Mouse (Mus musculus): Measurements from ENCODE around the gene Daglb. TPM values are rescaled to one million over a fixed set of nuclear protein-coding genes. Genes with fewer than 3 reads are reported as not detected.
A peak's percentile ranks its signal among the peaks of the same experiment; 100 is the strongest.

Gene Daglb
- polyA plus RNA-seq (2015; fragmentation: Nextera tagmentation; extraction: Ambion mirVana): 22.6 and 23.3 TPM in 2 replicates

DNA sequence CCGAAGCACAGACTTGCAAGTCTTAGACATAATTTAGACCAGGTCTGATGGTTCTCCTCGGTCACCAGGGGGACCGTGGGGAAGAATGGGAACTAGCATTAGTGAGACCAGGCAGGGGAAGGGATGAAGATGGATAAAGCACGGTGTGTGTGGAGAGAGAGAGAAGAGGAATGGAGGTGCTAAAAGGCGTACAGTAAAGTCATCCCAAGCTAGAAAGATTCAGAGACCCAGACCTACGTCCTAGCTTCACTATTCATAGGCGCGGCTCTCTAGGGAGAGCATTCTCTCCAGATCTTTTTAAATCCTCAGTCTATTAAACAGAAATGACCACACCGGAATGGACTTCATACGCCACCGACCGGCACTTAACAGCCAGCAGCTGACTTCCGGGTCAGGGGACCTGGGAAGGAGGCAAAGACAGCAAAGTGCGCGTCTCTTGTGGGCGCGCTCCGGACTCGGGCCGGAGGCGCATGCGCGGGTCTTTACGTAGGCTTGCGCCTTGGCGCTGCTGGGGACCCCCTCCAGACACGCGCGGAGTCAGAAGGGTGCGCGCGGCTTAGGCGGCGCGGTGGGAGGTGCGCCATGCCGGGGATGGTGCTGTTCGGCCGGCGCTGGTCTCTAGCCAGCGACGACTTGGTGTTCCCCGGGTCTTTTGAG is at the start of gene Daglb:
Gene Daglb (plus strand): TSS at position 485 of the 657 bp plus-strand sequence.
- Histone ChIP-seq H3K27me3 (replicated peaks) (no peaks in the 10 kb centered on the region), H3K9ac (peak within 1 kb of the TSS; percentile 82), H3K4me3 (peak within 1 kb of the TSS; percentile 93), H3K9me3 (no peaks in the 10 kb centered on the region), H3K4me2 (peak within 1 kb of the TSS; percentile 84), H3K36me3 (replicated peaks) (peaks cover 4% of the 10 kb centered on the region; the same call in 1 of the 2 replicates), H3K4me1 (peaks cover 17% of the 10 kb centered on the region), H3K27ac (peak within 1 kb of the TSS; percentile 82)
- peak; percentile 97 for ATAC-seq (replicated peaks)
- 2% methylated on average over 43 of the region's 43 CpGs for WGBS

DNA sequence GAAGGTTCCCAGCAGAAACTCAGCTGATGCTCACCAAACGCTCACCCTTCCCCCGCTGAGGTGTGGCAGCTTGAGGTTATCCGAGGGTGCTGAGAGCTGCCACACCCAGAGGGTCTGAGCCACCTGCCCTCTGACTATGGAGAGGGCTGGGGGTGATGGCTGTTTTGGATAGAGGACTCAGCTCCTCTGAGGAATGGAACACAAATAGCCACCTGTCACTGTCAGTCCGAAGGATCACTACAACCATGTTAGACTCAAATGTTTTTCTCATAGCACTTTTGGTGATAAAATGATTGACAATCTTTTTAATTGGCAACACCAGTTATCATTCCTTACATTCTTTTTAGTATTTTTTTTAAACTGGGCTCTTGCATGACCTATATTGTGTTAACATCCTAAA is 42.9 kb upstream of the Daglb start:
- no peaks in the 10 kb centered on the region for H3K27me3 ChIP-seq (replicated peaks)
- H3K9ac ChIP-seq: no peak overlapping the region
- no peak overlapping the region for H3K4me3 ChIP-seq
- no peak for ATAC-seq (replicated peaks)
- no peak overlapping the region for H3K4me2 ChIP-seq
- no peaks in the 10 kb centered on the region for H3K9me3 ChIP-seq
- 86% methylated on average over 4 of the region's 4 CpGs for WGBS
- H3K27ac ChIP-seq: no peak overlapping the region
- peaks cover 48% of the 10 kb centered on the region for H3K36me3 ChIP-seq (replicated peaks)
- no peaks in the 10 kb centered on the region for H3K4me1 ChIP-seq

DNA sequence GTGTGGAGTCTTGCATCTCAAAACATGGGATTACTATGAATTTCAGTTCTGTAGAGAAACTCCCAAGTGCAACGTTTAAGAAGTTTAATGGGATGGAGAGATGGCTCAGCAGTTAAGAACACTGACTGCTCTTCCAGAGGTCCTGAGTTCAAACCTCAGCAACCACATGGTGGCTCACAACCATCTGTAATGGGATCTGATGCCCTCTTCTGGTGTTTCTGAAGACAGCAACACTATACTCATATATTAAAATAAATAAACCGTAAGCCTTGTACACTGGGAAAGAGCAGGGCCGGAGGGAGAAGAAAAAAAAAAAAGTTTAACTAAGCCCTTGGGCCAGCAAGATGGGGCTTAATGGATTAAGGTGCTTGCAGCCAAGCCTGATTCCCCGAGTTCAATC is 41.4 kb upstream of the Daglb start:
- no peak overlapping the region for H3K4me3 ChIP-seq
- H3K4me2 ChIP-seq: no peak overlapping the region
- ATAC-seq (replicated peaks): no peak
- H3K27ac ChIP-seq: no peak overlapping the region
- WGBS: 91% methylated on average over 4 of the region's 4 CpGs
- H3K4me1 ChIP-seq: no peaks in the 10 kb centered on the region
- H3K9me3 ChIP-seq: no peaks in the 10 kb centered on the region
- H3K27me3 ChIP-seq (replicated peaks): no peaks in the 10 kb centered on the region
- H3K36me3 ChIP-seq (replicated peaks): peaks cover 36% of the 10 kb centered on the region
- no peak overlapping the region for H3K9ac ChIP-seq

DNA sequence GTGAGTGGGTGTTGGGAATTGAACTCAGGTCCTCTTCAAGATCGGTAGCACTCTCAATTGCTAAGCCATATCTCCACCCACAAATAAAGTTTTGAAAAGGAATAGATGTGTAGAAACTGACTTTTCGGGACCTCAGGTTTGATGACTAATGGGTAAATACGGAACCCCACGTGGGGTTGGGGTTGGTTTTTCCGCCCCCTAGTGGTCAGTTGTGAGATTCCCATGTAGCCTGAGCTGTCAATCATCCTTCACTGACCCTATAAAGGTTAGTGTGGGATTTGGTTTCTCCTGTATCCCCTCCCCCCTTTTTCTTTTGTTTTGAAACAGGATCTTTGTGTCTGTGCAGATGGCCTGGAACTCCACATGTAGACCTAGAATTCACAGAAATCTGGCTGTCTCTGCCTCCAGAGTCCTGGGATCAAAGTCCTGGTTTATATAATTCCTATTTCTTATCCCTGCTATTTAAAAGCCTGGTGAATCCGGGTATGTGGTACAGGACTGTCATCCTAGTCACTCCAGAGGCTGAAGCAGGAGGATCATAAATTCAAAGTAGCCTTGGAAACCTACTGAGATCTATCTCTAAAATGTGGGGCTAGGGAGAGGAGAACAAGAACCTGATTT is 40.4 kb upstream of the Daglb start:
- WGBS: 28% methylated on average over 6 of the region's 6 CpGs
- H3K27me3 ChIP-seq (replicated peaks): no peaks in the 10 kb centered on the region
- no peak overlapping the region for H3K4me2 ChIP-seq
- no peak for ATAC-seq (replicated peaks)
- H3K36me3 ChIP-seq (replicated peaks): peaks cover 26% of the 10 kb centered on the region
- H3K4me3 ChIP-seq: no peak overlapping the region
- no peaks in the 10 kb centered on the region for H3K4me1 ChIP-seq
- no peaks in the 10 kb centered on the region for H3K9me3 ChIP-seq
- H3K9ac ChIP-seq: no peak overlapping the region
- no peak overlapping the region for H3K27ac ChIP-seq

DNA sequence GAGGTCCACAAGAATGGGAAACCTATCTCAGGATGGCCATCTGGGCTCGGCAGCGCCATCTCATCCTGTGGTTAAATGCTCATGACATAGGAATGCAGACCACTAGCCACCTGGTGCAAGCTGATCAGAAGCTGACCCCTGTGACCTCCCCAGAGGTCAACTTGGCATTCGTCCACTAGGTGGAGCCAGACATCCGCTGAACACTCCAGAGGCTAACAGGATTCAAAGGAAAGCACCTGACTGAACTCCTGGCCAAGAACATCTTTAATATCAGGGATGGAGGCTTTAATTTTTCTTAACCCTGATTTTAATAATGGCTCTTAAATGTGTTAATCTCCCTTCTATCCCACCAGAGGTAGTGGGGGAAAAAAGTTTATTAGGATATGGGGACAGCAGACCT is 30.0 kb upstream of the Daglb start:
- no peak for ATAC-seq (replicated peaks)
- Histone ChIP-seq H3K4me1 (no peaks in the 10 kb centered on the region), H3K36me3 (replicated peaks) (no peaks in the 10 kb centered on the region), H3K4me2 (no peak overlapping the region), H3K27me3 (replicated peaks) (no peaks in the 10 kb centered on the region), H3K9me3 (no peaks in the 10 kb centered on the region), H3K27ac (no peak overlapping the region), H3K4me3 (no peak overlapping the region), H3K9ac (no peak overlapping the region)
- 3% methylated on average over 4 of the region's 4 CpGs for WGBS

DNA sequence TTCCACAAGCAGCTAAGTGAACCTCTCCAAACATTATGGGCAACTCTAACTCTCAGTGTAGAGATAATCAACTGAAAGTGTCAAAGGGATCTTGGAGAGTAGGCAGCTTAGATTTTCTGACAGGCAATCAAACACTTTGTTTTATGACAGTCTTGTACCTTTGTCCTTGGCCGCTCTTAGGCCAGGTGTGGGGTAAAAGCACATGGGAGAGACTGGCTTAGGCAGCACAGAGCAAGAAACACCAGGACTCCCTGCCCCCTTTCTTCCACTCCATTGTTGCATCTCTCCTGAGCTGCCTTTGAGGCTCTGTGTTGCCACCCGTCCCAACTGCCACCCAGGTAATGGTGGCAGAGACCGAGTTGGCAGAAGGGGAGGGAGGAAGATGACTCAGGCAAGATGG is 23.1 kb upstream of the Daglb start:
- Histone ChIP-seq H3K27ac (no peak overlapping the region), H3K9me3 (no peaks in the 10 kb centered on the region), H3K4me3 (no peak overlapping the region), H3K9ac (no peak overlapping the region), H3K36me3 (replicated peaks) (no peaks in the 10 kb centered on the region), H3K4me2 (no peak overlapping the region), H3K27me3 (replicated peaks) (no peaks in the 10 kb centered on the region), H3K4me1 (no peaks in the 10 kb centered on the region)
- 78% methylated on average over 3 of the region's 3 CpGs for WGBS
- no peak for ATAC-seq (replicated peaks)

DNA sequence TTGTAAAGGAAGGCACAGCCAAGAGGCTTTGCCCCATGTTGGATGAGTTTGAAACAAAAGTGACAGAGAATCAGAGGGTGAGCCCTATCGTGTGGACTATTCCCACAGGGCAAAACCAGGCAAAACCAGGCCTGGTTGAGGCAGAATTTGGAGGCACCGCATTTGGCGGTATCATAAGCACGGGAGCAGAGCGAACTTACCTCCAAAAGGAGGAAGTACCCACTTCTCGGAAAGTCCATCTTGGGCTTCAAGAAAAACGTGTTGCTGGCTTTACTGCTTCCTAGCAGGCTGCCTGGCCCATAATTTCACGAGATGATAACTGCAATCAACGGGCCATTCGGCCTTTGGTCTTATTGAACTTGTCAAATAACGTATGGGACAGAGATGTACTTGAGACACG is 22.6 kb upstream of the Daglb start:
- no peaks in the 10 kb centered on the region for H3K36me3 ChIP-seq (replicated peaks)
- H3K9ac ChIP-seq: no peak overlapping the region
- H3K4me1 ChIP-seq: no peaks in the 10 kb centered on the region
- H3K27me3 ChIP-seq (replicated peaks): no peaks in the 10 kb centered on the region
- no peak overlapping the region for H3K4me2 ChIP-seq
- 86% methylated on average over 12 of the region's 12 CpGs for WGBS
- no peak for ATAC-seq (replicated peaks)
- no peaks in the 10 kb centered on the region for H3K9me3 ChIP-seq
- H3K27ac ChIP-seq: no peak overlapping the region
- no peak overlapping the region for H3K4me3 ChIP-seq

DNA sequence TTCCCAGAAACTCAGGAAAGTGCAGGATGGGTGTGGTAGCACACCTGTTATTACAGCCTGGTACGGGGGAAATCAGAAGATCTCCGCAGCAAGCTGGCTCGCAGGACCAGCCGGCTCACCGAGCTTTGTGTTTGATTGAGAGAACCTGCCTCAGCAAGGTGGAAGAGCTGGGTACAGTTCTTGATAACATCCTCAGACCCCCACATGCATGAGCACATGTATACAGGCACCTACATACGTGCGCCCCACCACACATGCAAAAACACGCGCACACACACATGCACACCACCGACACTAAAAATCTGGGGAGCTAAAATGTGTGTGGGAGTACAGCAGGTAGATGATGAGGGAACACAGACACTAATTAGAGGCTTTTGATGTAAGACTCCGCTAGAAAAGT is 713 bp upstream of the Daglb start:
- no peak for ATAC-seq (replicated peaks)

DNA sequence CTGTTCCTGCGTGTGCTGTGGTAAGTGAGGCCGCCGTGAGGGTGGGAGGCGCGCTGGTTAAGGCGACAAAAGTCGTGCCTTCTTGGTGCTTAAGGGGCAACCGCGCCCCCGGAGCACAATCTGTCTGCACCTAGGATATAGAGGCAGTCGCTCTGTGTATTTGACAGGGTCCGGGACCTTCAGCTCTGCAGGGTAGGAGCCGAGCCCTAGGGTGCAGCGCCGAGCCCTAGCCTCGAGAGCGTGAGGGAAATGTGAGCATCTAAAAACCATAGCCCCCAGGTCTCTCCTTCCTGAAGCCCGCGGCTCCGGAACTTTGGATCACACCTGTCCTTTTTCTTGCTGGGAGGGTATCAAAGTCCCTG is 354 bp downstream of the Daglb start:
- Histone ChIP-seq H3K36me3 (replicated peaks) (peaks cover 9% of the 10 kb centered on the region; the same call in 1 of the 2 replicates), H3K27ac (peak overlapping the region; percentile 82), H3K27me3 (replicated peaks) (no peaks in the 10 kb centered on the region), H3K4me2 (peak overlapping the region; percentile 84), H3K9ac (peak overlapping the region; percentile 82), H3K4me3 (peak overlapping the region; percentile 93), H3K4me1 (peaks cover 17% of the 10 kb centered on the region), H3K9me3 (no peaks in the 10 kb centered on the region)
- peak; percentile 81 for ATAC-seq (replicated peaks)
- WGBS: under 1% methylated on average over 20 of the region's 20 CpGs

More for the DNA sequence above, 713 bp upstream of the Daglb start:
- H3K27ac ChIP-seq: peak overlapping the region; percentile 82
- peaks cover 3% of the 10 kb centered on the region; the same call in 1 of the 2 replicates for H3K36me3 ChIP-seq (replicated peaks)
- WGBS: 76% methylated on average over 11 of the region's 11 CpGs
- H3K4me1 ChIP-seq: peaks cover 17% of the 10 kb centered on the region
- H3K4me2 ChIP-seq: peak overlapping the region; percentile 84
- H3K27me3 ChIP-seq (replicated peaks): no peaks in the 10 kb centered on the region
- peak overlapping the region; percentile 82 for H3K9ac ChIP-seq
- peak overlapping the region; percentile 93 for H3K4me3 ChIP-seq
- H3K9me3 ChIP-seq: no peaks in the 10 kb centered on the region

DNA sequence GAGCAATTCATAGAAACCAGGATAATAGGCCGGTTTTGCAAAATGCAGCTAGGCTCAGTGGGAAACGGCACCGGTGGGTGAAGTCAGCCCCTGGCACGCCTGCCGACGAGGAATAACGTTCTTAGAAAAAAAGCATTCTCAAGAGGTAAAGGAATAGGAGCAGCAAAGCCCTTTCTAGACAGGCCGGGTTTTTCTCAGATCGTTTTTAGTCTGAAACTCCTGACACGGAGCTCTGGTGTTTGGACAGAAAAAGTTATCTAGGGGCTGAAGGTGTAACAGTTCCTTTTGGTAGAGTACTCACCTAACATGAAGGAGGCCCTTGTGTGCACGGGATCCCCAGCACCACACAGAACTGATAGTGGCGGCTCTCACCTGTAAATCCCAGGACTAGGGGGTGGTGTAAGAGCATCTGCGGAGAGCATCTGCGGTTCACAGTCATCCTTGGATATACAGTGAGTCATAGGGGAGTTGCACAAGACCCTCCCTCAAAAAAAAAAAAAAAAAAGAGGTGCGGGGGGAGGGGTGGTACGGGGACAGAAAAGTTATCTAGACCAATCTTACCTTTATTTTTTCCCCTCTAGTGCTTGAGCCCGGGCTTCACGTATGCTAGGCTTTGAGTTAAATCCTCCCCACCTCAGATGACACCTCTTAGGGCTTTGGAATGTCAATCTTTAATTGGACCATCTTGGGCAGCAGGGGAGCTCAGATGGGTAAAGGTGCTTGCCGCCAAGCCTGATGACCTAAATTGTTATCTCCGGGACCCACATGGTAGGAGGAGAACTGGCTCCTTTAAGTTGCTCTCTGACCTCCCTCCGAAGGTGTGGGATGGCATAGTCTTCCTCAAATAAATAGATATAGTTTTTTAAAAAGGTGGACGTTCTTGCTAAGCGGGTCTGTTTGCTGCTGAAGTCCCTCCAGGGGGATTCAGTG is 1.0 kb downstream of the Daglb start:
- Histone ChIP-seq H3K4me2 (peak overlapping the region; percentile 84), H3K9ac (peak overlapping the region; percentile 82), H3K27me3 (replicated peaks) (no peaks in the 10 kb centered on the region), H3K27ac (peak overlapping the region; percentile 82; the same call in 1 of the 2 replicates), H3K4me1 (peaks cover 17% of the 10 kb centered on the region), H3K9me3 (no peaks in the 10 kb centered on the region), H3K4me3 (peak overlapping the region; percentile 93), H3K36me3 (replicated peaks) (peaks cover 11% of the 10 kb centered on the region; the same call in 1 of the 2 replicates)
- WGBS: 40% methylated on average over 23 of the region's 23 CpGs
- ATAC-seq (replicated peaks): no peak

DNA sequence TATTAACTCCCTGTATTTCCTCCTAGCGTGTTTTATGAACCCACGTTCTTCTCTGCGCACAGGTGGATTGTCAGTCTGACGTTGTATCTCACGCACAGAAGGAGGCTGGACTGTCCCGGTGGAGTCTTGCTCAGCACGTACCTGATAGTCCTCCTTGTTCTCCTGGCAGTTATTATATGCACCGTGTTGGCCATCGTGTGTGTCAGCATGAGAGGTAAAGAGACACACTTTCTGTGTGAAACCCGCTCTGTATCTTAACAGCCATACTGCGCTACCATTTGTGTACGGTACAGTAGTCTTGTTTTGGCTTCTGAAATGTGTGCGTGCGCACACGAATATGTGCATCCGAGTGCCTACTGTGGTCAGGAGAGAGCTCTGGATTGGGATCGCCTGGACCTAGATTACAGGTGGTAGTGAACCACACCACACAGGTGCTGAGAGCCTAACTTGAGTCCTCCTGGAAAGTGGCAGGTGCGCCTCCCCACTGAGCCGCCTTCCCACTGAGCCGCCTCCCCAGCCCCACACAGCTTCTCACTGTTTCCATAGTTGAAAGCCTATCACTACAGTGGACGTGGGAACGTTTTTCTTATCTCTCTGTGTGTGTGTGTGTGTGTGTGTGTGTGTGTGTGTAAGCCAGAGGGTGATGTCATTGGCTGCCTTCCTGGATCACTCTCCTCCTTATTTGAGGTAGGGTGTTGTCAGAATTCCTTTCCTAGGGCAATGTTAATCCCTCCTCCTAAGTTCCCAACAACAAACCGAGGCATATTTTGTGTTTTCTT is 2.7 kb downstream of the Daglb start:
- Histone ChIP-seq H3K4me3 (no peak overlapping the region), H3K27ac (no peak overlapping the region), H3K9me3 (no peaks in the 10 kb centered on the region), H3K9ac (no peak overlapping the region), H3K27me3 (replicated peaks) (no peaks in the 10 kb centered on the region), H3K4me1 (peaks cover 17% of the 10 kb centered on the region), H3K4me2 (no peak overlapping the region), H3K36me3 (replicated peaks) (peaks cover 11% of the 10 kb centered on the region; the same call in 1 of the 2 replicates)
- 96% methylated on average over 23 of the region's 23 CpGs for WGBS
- ATAC-seq (replicated peaks): no peak
